Mouse (Mus musculus): ENCODE data around the gene Pik3cg.

Pik3cg gene

DNA sequence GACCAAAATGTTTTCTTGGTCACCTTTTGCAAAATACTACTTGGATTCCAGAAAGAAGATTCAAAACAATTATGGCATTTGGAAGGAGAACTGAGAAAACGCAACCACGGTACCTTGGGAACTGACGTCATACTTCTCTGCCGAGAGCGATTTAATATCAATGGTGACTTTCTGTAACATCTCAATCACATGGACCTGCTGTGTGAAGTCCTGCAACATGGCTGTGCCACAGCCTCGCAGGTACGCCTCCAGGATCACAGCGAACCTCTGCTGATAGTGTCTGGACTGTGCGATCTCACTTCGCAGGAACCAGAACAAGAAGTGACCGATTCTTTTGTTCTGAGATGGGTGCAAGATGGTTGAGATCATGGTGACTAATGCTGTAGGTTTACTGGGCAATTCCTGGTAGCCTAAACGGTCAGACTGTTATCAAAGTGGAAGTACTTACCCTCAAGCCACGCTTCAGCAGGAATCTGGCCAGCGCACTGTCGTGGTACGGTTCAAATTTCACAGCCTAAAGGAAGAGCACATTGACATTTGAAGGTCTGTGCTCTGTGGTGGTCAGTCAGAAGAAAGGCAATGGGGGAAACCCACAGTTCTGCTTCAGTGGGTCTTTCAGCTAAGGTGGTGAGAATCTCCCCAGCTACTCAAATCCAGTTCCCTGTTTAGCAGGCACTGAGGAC is 7.9 kb downstream of the Pik3cg start:
- no peak for DNase-seq

DNA sequence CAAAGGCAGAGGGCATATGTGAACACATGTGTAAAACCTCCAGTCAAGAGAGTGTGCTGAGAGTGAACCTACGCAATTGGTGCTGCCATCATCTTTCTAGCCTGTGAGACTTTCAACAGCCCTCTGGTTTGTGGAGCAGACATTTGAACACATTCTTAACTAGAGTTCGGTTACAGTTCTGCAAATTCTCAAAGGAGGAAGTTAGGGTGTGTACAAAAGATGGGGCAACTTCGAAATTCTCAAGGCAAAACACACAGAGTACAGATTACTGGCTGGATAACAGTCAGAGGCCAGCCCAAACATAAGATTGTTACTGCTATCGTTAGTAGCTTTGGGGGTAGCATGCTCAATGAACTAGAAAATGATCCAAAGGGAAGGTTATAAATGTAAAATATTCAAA is 9.0 kb downstream of the Pik3cg start:
- DNase-seq, result no peak

DNA sequence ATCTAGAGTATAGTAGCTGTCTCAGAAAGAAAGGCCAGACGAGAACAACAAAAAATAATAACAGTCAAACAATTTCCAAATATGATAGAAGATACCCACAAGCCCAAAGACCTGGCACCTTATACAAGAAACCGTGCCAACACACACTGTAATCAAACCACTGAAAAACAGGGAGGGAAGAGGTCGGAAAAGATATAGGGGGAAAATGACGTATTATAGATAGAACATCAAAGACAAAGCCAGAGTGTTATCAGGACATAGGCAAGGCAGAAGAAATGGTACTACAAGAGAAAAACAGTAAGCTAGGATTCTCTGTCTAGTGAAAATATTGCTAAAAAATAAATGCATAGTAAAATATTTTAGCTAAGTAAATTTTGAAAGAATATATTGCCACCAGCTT is 10.4 kb downstream of the Pik3cg start:
- DNase-seq, result no peak

DNA sequence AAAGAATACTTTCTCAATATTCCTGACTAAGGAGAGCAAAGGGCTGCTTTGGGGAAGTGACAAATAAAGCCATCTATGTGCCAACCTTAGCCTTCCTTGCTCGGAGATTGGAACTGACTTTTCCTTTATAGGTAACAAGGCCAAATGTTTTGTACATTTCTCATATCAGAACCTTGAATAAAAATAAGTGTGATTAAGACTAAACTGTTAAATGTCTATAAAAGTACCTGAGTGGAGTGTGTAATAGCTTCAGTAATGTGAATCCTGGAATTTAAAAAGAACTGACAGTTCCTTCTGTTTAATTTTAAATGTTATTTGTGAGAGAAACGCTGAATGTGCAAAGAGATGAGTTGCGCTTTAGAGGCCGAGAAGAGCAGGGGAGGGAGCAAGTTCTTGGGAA is 13.5 kb downstream of the Pik3cg start:
- no peak for DNase-seq

DNA sequence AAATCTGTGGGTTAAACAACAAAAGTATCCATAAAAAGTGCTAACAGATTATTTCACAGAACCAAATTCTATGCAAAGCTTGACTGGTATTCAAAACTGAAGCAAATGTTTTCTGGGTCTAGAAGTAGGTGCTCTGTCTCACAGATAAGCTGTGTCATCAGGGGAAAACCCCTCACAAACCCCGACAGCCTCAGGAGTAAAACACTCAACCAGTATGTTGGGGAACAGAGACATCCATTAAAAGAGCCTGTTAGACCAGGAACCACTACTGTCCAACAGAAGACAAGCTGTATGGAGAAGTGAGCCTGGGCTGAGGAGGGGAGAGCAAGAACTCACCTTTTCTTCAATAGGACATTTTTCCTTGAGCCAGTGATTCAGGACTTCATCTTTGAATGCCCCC is 14.1 kb downstream of the Pik3cg start:
- DNase-seq, result no peak

DNA sequence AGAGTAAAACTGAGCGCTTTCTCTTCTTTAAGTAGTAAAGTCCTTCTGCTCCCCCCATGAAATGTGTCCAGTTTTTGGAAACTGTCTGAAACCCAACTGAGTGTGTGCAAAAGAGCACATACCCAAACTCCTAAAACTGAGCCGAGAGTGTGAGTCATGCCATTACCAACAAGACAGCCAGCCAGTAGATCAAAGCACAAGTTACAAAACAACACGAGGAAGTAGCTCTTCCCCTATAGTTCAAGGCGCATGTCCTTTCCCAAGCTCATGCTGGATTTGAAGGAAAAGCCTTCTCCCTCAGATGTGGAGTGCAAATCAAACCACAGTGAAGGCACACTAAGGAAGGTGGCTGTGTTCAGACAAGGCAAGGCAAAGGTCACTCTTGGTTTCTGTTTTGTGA is 17.5 kb downstream of the Pik3cg start:
- no peak for DNase-seq

DNA sequence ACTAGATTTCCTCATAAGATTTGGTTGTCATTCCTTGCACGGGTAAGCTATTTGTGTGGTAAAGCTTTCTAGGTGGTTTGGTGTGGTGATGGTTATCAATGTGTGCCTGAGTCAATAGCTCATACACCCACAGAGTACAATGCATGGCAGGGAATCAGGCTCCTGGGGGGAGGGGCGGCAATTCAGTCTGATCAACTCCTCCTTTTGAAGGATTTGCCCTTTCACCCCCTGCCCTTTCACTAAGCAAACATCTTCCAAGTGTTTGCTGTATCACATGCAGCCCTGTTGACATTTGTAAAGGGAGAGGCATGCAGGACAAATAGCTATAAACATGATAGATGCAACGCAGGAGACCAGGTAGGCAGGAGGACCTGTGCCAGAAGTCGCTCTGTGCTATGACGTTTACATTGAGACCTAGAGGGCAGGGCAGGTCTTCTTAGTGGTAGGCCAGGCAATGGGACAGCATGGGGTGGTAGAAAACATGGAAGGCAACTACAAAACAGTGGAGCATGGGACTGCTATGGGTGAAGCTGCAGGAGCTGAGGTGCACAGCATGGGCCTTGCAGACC is 20.7 kb downstream of the Pik3cg start:
- no peak for DNase-seq

DNA sequence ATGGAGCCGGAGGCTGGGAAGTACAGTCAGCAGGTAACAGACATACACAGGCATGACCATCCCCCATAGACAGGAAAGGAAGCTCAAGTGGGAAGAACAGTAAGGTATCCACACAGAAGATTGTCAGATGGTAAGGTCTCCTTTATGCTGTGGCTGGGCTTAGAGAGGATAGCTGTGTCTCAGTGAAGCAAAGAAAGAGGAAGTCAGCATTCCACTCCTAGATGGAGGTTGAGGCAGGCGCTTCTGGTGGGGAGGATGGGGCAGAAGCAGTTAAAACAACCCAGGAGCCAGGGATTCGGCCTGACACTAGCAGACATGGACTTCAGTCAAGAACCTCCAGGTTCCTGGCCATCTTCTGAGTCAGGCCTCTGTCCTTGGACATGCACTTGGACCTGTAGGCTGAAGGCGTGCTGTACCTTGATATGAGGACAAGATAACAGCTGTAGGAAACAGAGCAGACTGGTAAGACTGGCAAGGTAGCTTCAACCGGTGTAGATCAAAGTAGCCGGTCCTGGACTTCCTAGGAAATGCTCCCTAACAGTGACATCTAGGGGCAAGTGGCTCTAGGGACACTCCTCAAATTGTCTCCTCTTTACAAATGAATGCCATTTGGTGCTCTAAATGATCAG is 21.7 kb downstream of the Pik3cg start:
- DNase-seq, result peak in 1 of 2 experiments; percentile 9

DNA sequence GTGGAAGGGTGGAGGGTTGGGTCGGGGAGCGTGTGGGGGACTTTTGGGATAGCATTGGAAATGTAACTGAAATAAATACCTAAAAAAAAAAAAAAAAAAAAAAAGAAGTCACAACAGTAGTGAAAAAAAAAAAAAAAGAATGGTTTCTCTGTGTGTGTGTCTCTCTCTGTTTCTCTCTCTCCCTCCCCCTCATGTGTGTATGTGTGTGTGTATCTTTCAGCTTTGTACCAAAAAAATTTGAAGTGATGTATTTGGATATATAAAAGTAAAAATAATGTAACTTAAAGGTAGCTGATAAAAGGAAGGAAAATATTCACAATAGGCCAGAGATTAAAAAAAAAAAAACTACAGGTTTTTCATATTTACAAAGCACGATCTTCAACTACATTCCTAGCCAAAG is 23.6 kb downstream of the Pik3cg start:
- no peak for DNase-seq

DNA sequence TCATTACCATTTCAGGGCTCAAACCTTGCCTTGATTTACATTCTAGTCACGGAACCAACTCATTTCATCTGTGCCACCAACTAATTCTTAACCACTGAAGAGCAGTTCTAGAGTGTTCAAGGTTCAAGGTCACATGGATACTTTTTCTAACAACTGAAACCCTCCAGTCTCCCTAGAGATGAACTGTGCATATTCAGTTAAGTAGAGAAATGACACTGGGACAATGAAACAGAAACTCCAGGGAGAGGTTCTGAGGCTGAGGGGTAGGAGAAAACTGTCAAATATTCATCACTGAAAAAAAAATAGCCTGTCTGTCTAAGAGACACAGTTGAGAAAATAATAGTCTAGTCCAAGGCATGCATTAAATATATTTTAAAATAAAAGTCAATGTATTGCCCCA is 24.9 kb downstream of the Pik3cg start:
- DNase-seq, result no peak

DNA sequence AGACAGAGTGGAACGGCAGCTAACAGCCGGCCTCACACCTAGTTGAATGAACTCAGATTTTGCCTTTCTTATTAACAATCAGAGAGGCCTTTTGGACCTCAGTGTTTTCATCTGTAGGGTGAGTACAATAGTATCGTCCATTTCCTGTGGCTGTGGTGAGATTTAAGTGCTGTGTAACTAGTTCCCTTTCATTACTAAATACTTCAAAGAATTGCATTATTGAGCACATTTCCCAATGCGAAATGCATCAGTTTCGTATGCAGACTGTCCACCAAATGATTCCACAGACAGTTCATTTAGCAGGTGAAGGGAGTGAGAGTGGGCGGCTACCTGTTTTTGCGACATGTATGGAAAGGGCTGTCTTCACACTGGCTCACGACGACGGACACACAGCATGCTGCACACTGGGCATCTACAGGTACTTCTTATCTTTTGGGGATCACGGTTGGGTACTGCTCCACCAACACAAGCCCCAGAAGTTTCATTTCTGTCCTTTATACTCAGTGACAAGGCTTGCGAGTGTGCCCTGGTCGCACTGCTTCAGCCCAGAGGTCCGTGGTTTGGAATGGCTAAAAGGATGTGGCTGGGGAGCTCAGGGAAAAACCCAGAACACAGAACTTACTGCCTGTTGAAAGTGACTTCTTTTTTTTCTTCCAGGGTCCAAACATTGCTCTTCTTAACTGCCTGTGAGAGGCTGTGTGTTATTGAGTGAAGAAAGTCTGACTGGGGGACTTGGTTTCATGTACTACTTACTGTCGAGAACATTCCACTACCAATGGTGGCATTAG is 25.6 kb downstream of the Pik3cg start:
- DNase-seq, result no peak

DNA sequence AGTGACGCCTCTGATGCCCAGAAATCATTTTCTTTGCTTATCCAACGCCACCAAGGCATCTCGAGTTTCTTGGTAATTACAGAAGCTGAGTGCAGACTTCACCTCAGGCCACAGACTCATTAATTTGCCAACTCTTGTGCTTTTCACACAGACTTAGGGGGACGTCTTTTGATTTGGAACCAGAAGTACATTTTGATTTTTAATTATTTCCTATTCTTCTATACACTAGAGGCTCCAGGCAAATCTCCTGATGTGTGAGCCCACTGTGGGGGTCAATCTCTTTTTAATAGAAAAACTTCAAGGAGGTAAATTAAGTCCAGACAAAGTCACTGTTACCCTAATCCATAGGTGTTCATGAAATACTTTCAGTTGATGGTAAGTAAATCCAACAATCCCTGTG is 26.6 kb downstream of the Pik3cg start:
- no peak for DNase-seq

DNA sequence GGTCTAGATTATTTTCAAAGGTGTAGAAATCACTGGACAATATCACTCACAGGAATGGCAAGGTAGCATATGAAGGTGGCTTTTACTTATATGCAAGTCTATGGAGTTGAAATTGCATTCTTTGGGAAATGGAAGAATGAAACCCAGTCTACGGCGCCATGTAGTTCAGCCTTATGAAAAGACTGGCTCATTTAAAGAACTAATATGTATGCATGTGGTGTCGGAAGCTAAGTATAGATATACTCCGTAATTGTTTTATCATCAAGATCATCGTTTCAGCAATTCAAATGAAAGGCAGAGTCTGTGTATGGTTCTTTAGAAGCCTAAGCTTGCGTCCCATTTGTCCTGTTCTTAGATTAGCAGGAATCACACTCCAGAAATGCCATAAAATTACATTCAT is 34.0 kb downstream of the Pik3cg start:
- no peak for DNase-seq

DNA sequence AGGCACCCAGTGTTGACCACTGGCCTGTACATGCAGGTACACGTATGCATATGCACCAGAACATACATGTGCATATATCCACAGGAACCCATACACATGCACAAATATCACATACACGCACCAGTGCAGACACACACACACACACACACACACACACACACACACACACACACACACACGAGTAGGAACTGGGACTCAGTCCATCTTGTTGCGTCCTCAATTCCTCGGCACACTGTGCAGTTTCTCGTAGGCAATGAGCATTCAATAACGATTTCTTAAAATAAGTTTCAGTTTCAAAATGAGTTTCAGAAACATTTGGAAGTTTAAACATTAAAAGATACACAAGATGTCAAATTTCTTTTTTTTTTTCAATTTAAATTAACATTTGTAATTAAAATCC is 35.6 kb downstream of the Pik3cg start:
- DNase-seq, result no peak

DNA sequence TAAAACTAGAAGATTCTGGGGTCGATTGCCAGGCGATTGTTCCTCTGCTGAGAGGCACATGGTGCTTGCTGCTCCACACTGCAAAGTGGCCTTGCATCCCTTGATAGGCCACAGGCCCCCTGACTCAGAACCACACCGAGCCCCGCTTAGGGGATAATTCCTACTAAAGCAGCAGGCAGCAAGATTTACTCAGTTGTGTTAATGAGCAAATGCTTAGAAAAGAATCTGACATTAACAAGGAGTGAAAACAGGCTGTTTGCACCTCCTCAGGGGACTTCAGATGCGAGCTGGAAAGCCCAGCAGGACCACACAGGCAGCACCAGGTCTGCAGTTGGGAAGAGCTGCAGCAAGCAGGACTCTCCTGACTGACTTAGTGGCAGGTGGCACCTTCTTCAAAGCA is 39.3 kb downstream of the Pik3cg start:
- no peak for DNase-seq

DNA sequence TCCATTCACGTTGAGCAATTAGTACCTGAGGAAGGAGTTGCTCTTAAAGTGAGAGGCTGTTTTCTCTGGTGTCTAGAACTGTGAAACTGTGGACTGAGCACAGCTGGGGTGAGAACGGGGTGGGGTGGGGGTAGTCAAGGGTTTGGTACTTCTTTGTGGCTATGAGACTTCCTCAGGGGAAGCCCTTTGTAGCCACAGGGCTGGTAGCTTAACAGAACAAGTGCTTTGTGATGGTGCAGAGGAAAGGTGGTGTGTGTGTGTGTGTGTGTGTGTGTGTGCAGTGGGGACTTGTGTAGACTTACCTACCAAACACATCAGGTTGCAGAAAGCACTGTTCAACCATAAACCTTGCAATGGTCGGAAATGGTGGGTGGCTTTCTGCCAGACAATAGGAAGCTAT is 39.7 kb downstream of the Pik3cg start:
- DNase-seq, result no peak

DNA sequence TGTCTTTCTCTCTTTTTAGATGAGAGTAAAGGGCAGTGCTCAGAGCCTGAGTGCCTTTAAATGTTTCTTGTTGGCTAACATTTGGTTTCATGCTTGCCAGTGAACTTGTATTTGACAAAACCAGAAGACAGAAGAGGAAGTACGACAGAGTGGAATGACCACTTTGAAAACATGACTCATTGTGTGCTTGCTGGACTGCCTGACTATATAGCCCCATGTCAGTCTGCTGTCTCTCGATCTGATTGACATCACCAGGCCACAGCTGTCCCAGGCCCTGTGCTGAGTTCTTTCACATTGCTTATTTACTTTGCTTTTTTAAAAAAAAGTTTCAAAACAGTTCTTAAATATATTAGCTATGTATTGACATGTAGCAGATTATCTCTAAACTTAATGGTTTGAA is 44.8 kb downstream of the Pik3cg start:
- DNase-seq, result no peak

DNA sequence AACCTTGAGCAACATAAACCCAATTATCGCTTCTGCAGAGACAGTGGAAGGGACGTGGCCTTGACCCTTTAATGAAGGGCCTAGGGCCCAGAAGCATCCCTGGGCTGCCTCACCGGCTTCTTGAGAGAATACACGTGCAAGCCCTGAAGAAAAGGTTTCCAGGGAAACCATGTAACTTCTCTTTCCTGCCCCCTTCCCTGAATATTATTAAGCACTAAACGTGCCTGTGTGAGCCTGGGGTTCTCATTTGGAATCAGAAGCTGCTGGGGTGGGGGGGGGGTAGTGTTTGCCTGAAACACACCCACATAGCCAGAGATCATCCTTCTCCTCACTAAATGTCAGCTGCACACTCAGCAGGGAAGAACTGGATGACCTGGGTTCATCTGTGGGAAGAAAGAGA is 49.7 kb downstream of the Pik3cg start:
- no peak for DNase-seq

DNA sequence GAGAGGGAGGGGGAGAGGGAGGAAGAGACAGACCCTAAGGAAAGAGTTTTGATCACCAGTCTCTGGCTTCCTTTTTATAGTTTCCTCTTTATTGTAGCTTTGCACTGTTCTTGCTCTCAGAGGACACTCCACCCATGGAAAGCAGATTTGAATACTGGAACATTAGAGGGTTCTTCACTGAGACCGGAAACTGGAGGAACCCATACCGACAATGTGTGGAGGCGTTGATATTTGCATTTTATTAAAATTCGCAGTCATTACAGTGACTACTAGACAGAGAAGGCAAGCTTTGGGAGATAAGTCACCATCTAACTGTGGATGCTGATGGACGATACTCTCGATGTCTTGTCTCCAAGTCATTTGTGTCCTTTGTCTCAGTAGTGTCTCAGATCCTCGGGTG is 61.9 kb downstream of the Pik3cg start:
- DNase-seq, result no peak

DNA sequence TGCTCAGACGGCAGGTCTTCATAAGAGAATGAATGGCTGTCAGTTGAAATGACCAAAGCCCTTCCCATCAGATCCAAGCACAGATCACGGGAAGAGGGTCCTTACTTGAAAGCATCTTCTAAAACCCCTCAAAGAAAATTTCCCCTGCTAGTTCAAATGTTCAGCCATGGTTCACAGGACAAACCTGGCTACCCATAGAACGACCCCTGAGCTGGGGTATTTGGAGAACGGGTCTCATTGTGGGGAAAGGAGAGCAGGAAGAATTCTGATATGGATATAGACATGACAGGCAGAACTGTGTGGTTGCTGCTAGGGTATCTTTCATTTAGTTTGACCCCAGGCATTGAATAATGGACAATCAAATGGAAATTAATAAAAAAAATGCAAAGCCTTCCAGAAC is 62.8 kb downstream of the Pik3cg start:
- DNase-seq, result no peak

DNA sequence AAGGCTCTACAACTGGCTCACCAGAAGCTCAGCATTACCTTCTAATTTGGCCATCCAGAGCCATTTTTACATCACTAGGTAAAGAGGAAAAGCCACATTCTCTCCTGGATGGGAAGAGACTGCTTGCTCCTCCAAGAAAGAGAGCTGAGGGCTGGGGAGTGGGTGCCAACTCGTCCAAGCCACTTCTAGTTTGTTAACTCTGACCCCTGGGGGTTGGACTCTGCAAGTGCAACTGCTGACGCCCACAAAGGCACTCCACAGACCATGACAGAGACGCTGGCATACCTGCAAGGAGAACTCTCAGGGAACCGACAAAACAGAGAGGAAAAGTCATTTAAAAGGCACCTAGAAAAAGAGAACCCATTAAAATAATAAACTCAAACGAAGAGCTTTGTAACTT is 63.9 kb downstream of the Pik3cg start:
- peak; percentile 82 to 89 for DNase-seq

DNA sequence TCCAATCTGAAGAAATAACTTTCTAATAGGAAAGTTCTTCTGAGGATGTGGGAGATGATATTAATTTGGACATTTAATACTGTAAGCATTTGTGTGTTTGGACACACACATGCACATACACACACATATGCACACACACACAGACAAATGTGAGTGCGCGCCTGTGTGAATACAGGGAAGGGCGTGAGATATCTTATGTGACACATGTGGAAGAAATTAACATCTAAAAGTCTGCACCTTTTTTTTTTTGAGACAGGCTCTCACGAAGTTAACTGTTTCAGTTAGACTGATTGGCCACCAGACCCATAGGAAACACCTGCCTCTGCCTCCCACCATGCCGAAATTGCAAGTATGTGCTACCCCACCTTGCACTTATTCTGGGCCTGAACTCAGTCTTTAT is 64.7 kb downstream of the Pik3cg start:
- DNase-seq, result no peak

DNA sequence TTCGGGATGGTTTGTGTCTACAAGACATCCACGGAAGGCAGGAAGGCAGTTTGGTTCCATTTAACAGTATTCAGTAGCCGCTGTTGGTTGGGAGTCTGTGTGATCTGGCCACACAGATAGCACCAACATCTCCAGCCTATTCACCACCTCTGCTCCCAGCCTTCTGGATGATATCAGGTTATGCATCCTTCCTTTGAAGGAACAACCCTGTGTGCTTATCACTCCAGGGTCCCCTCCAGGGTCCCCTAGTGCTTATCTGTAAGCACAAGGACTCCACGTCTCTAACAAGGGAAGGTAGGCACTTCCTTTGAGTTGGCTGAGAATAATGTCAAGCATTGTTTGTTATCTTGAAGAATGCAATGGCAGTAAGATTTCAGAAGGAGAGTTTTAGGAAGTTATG is 65.3 kb downstream of the Pik3cg start:
- DNase-seq, result no peak

DNA sequence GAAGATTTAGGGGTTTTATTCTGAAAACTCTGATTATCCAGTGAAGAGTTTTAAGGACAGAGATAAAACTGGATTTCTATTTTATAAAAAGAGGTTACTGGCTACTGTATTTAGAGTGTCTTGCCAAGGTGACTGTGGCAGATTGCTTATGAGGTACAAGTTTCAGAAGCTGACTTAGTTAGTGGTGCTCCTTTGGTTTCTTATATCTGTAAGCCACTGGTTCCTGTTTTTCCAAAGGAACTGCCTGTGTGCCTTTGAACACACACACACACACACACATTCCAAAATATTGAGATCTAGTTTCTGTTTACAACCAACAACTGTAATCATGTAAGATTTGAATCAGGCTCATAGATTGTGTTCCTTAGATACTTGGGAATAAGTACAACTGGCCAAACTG is 66.7 kb downstream of the Pik3cg start:
- DNase-seq, result no peak

Measured in cerebellum, postnatal 14 days (tissue).